Mouse (Mus musculus) megakaryocyte-erythroid progenitor cell, adult 5-6 weeks (primary cell): ENCODE measurements around the gene Med13. TPM values are rescaled to one million over a fixed set of nuclear protein-coding genes. Genes with fewer than 3 reads are reported as not detected.
A peak's percentile ranks its signal among the peaks of the same experiment; 100 is the strongest.

ENCODE experiments used
- ATAC-seq: replicated peaks from 2 replicates; pipeline ENCODE4 v1.8.0; 2016; ENCODE audit warnings: mild to moderate bottlenecking, inconsistent platforms; ENCODE audit not compliant: severe bottlenecking, poor library complexity, low FRiP score, low TSS enrichment
- total RNA-seq, 2 experiments: library from RNA; stranded (forward) in 1 of 2; stranded (reverse) in 1 of 2; fragments of 200-1000, 215-1000 nt in 1 of 2; fragments of >200 nt in 1 of 2; fragmentation: Nextera tagmentation in 1 of 2; gene quantifications; 2 replicates each; pipeline ENCODE4 v1.2.3; 2014 to 2017

Gene Med13
- total RNA-seq, 2 experiments from 2014 or later, result 40.2 to 46.3 TPM

DNA sequence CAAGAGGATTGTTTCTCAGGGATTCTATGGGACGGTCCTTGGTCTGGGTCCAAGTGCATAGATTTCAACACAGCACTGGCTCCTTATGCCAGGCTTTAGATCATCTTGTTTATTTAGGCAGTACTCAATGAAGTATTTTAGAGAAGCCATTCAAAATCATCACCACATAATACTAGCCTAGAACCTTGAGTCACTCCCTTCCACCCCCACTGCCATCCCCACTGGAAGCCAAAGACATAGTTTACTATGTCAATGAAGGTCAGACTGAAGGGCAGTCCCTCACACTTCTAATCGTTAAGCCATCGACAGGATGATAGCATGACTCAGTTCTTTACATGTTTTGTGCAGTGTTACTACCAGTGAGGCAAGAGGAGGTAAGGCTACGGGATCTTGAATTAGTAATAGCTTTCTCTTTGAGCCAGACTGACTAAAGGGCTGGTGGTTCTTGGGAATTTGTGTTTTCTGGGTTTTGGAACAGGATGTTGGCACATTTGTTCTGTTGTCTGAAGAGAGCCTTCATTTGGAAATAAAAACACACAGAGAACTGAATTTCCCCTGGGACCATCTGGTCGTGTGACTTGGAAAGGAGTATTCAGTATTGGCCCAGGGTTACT is 24.2 kb upstream of the Med13 start:
- no peak for ATAC-seq

DNA sequence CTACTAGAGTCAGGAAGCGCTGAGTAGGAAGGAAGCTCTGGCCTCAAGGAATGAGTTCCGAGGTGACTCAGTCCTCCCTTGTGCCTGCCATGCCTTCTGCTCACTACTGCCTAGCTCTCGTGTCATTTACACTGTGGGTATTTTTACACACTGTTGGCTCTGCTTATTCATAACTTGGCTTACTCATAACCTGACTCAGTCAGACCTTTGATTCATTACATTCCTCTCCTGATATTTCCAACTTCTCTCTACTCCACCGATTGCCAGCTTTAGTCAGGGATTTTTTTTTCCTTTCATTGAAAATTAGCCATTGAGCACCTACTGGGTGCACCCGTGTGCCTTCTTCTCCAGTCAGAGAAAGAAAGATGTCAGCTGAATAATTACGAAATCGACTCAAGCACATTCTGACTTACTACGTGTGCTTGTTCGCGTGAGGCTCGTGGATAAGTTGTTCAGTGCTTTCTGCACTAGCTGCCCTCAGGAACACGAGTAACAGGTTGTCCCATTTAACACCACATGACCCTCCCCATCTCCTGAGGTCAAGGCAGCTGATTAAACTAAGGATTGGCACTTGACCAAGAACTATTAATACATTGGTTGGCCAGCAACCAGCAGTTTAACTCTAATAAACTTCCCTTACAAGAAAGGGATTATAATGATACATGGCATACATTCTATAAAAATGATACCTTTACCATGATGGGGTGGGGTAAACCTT is 23.3 kb upstream of the Med13 start:
- no peak for ATAC-seq

DNA sequence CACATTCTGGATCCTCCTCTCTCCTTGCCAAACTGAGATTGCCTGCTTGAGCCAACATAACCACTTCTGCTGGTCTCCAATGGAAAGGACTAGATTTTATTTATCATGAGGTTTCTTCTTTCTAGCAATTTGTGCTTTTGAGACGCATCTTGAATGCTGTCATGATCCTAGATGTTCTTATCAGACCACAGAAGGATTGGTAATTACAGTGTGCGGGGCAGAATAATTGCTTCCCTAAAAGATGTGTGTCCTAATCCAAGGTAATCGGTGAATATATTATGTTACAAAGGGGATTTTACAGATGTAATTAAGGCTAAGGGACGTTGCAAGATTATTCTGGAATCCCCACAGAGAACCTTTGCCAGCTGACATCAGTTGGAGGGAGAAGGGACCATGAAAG is 21.6 kb upstream of the Med13 start:
- ATAC-seq, result no peak

DNA sequence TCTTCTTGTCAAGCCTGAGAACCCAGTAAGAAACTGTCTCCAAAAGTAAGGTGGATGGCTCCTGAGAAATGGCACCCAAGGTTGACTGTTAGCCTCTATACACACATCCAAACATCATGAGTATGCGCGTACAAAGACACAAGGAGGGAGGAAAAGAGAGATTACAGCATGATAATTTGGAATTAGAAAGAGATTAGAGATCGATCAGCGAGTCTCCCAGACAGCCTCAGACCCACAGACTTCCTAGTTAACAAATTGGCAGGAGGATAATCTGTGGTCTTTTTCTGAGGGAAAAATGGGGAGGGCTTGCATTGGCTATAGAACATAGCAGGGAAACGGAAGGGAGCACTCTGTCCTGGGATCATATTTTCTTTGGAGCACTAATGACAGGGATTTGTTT is 20.4 kb upstream of the Med13 start:
- no peak for ATAC-seq

DNA sequence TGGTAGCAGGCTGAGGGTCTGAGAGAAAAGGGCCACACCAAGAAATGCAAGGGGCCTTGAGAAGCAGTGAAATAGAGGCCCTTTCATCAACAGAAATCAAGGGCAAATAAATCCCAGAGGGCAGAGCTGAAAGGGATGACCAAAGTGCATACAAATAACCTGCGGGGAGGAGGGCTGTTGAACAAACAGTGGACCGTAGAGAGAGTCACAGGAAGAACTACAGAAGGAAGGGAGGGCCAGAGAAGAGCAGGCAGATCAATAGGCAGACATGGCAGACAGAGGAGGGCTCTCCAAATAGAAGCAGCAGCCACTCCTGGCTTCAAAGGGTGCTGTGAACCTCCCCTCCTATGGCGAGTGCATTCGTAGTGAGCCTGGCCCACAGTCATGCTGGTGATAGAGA is 19.3 kb upstream of the Med13 start:
- no peak for ATAC-seq

DNA sequence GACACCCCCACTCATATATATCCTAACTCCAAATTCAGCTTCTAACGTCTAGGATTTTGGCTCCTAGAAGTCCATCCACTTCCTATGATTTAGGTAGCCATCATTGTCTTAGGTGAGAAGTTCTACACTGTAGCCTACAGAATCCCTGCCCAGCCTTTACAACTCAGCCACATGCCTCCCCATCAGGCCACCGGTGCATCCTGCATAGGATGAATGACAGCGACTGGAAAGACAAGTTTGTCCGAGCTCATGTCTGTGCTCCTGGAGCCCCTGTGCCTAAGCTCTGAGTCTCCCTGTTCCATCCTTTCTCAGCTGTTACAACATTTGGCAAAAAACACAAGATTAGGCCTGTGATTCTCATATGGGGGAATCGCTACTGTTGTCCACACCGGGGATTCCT is 17.7 kb upstream of the Med13 start:
- no peak for ATAC-seq

DNA sequence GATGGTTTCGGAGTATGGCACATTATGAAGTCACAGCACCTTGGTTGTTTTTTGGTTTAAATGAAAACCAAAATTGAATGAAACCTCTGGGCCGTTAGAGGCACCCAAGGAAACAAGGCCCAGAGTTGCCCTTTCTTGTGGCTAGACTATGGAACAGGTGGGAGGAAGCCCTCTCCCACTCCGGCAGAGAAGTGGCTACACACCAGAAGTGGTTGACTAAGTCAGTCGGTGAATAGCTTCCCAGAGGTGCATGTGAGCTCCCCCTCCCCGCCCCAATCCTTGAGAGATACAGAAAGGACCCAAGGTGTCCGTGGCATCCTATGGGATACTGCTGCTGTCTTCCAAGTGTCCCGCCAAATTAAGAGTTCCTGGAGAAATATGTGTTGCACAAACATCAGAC is 13.9 kb upstream of the Med13 start:
- ATAC-seq, result no peak

DNA sequence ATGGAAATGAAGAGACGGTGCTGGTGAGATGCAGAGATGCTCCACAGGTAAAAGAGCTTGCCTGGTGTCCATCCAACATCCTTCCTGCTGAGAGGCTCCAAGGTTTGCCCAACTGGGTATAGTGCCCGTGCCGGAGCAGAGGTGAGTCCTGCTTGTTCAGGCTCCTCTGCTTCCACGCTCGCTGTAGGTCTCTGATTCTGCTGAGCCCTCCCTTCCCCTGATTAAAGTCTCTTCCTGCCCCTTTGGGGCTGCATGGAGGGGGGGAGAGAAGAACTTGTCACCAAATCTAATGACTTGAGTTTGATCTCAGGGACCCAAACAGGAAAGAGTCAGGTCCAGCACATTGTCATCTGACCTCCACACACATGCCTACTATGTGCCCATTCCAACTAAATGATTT is 12.5 kb upstream of the Med13 start:
- ATAC-seq, result no peak

DNA sequence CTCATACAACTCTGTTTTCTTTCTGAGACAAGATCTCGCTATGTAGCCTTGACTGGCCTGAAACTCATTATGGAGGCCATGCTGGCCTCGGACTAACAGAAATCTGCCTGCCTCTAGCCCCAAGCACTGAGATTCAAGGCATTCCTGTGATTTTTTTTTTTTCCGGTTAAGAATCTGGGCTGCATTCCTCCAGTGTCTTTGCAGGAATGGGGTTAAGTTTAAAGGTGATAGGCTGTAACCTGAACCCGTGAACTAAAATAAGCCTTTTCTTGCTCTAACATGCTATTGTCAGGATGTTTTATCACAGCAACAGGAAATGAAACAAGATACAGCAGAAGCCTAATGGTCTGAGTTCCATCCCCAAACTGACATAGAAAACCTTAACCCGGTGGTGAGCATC is 11.6 kb upstream of the Med13 start:
- ATAC-seq, result no peak

DNA sequence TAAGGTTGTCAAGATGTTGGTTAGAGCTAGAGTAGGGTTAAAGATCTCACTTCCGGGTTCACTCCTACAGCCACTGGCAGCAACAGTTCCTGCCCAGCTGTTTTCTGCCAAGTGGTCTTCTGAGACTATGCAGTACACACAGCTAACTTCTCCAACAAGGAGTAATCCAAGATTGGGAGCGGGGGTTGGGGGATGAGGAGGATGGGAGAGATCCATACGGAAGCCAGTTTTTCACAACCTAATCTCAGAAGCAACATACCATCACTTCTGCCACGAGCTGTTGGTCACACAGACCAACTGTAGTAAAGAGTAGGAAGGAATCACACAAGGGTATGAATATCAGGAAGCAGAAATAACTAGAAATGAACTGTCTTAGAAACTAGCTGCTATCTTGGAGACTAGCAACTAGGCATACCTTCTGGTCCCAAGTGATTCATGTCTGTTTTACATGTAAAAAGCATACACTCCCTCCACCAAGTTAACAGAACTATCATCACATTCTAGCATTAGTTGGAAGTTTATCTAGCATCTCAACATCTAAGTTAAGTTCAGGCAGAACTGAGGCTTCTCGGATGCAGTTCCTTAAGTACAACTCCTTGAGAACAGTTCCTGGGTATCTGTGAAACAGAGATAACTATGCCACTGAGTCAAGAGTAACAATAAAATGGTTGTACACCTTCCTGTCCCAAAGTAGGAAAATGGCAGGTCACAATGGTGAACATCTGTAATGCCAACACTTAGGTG is 7.5 kb upstream of the Med13 start:
- no peak for ATAC-seq

DNA sequence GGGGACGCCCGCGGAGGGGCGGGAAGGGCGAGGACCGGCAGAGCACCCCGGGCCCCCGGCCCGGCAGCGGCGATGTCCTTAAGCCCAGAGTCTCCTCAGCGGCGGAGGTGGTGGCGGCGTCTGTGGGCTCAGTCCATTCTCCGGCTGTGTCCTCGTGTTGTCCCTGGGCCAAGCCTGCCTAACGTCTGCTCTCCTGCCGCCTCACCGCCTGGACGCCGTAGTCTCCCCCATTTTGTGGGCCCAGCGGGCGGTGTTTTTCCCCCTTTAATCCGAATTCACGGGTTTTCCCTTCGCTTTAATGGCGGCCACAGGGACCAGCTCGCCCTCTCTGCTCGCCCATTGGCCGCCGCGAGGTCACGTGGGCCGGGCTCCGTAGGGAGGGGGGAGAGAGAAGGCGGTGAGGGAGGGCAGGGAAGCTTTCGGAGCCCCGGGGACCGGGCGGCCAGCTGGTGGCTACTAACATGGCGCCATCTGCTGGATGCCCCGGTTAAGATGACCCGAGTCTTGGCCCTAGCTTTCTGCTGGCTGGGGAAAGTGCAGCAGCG is 654 bp upstream of the Med13 start:
- ATAC-seq, result peak; percentile 99

DNA sequence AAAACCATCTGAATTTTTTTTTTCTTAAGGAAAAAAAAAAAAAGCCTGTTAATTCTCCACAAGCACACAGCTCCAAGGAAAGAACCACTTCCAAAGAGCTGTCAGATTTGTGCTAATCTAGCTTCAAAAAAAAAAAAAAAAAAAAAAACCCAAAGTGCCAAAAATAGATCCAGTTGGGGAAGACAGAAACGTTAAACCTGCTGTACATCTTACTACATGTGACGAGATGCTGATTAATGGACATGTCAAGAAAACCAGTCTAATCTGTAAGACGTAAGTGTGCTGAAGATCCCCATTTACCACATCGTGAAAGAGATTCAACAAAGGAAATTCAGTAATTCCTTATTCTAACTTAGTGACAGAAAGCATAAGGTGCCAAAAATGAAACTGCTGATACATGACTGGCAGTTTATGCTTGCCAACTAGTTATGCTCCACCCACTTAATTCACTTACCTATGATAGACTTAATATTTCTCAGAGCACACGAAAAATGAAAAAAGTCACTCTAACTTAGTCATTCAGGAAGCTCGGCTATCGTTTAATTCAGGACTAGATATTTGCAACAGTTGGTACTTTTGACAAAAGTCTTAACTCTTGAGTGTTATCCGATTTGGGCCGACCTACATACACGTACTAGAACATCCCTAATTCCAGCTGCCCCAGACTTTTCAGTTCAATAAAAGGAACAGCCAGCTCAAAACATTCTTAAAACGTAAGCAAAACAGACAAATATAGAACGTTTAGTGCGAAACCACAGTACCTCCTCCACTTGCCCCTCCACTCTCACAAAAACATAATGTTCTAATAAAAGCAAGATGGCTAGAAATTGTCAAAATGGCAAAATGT is 1.2 kb downstream of the Med13 start:
- peak; percentile 45 for ATAC-seq

DNA sequence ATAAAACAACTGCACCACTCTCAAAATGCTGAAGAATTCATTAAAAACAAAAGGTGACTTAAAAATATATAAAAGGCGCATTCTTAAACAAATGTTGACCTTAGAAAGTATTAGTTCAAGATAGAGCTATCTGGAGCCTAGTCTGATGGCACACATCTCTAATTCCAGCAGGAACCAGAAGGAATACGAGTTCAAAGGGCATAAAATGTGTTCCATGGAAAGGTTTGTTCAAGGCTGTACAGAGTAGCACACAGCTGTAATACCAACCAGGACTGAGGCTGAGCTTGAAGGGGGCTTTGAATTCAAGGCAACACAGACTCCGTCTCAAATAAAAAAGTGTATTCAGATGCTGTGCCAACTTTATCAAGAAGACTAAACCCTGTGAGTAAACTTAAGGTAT is 3.8 kb downstream of the Med13 start:
- ATAC-seq, result no peak

DNA sequence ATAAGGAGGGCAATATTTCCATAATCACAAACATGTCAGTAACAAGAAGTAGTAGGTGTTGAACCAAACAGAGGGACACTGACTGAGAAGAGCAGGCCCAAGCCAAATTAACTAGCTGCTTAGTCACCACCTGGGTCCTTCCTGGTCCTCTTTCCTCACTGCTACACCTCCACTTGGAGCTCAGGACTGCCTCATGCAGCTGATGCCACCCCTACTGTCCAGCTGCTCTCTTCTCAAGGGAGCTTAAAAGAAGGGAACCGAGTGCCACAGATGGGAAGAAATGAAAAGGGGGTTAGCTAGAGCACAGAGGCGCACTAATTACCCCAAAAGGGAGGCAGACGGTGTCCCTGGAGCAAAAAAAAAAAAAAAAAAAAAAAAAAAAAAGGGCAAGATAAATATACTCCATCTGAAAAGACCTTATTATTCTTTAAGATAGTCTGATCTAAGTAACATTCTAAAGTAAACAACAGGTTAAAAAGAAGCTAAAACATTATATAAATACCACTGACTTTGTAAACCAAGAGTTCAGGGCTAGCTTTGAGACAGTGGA is 5.6 kb downstream of the Med13 start:
- ATAC-seq, result 0 out of 2 replicates have a peak, but pooled peaks have one; percentile 27

DNA sequence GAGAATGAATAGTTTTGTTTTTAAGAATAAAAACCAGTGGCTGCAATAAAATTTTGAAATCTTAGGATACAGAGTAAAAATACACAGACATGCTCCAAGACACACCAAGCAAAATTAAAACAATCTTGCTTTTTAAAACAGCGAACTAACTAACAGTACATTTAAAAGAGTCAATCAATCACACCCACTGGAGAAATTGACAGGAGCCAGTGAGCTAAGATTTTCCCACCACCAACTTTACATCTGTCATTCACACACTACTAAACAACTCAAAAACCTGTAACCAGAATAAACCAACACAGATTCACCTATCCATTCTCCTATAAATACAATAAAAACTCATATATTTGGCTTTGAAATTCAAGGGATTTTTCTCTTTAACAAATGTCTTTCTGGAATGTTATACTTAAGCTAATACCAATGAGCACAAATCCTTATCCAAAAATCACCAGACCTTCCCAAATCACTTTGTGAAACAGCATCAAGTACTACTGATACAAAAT is 6.7 kb downstream of the Med13 start:
- ATAC-seq, result no peak

DNA sequence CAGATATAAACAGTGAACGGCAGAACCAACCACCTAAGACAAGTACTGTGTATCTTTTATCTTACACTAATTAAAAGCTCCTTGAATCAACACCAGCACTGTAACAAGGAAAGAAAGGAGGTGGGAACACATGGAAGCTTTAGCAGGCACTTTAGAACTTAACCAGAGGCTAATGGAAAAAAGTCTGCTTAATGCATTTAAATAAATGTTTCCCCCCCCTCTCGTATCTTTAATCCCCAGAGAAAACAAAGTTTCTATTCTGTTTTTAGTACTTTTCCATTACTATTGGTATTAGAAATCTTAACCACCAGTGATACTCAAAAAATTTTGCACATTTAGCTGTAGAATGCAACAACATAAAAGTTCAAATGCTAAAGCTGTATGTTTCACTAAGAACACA is 8.1 kb downstream of the Med13 start:
- no peak for ATAC-seq

DNA sequence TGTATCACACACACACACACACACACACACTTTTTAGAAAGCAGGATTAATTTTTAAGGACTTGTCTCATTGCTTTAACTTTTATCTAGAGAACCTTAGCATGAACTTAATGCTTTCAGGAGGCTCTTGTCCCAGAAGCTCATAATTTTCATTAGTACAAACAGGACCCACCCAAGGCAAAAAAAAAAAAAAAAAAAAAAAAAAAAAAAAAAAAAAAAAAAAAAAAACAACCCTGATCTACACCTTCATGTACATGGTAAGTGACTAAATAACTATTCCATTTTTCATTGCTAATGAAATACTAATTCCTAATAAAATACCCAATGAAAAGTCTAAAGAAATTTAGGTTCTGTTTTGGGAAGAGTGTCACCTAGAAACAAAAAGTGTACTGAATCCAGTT is 8.5 kb downstream of the Med13 start:
- no peak for ATAC-seq

DNA sequence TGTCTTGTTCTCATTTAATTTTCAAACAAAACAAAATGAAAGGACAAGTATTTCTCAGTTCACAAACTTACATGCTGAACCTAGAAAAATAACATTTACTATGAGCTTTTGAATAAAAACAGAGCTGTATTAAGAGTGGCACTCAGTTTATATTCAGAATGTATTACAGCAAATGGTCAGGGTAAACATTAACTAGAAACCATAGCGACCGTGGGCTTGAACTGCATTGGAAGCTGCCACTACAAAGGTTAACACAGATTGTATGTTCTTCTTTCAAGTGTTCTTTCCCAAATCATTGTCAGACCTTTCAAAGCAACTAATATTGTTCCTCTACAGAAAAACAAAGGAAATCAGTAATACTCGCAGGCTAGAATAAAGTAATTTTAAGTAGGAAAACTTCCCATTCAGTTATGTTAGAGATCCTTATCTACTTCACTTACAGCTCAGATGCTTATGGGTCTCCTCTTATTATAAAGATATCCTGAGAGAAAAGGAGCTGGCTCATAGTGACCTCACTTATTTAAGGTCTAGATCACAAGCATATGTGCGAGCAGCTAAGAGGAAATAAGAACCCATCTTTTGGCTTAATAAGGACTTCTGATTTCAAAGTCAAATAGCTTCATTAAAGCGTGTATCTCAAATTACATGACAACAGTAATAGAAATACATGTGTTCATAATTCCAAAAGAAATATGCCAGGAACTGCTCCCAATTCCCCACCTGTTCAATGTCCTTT is 9.8 kb downstream of the Med13 start:
- no peak for ATAC-seq

DNA sequence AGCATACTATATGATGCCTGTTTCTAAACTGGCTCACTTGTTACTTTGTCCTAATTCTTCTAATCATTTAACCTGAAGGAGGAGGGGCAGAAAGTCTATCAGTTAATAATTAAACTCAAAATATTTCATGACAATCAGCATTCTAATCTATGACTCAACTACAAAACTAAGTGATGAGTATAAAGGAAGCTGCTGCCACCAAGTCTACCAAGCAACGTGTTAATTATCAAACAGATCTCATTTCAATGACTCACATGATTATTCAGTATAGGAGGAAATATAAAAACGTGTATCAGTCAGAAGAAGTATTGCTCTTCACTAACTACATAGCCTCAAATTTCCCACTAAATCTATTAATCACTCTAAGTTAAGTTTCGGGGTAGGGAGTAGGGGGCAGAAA is 10.9 kb downstream of the Med13 start:
- no peak for ATAC-seq
